Mouse (Mus musculus) kidney, adult 2 months (tissue): Measurements from ENCODE around the gene 1810046K07Rik.

Experiments
- CTCF ChIP-seq: fragments of 200-500 bp; conservative IDR thresholded peaks from 2 replicates; pipeline ENCODE4 v1.5.1; 2011; ENCODE audit warnings: low read depth, mild to moderate bottlenecking, control low read depth, low read length, moderate library complexity, mixed read lengths; ENCODE audit not compliant: insufficient read depth, insufficient read length
- POLR2A ChIP-seq: fragments of 200-500 bp; IDR thresholded peaks from one replicate; pipeline ENCODE4 v1.6.1; 2011; ENCODE audit warnings: low read depth, low read length, control low read depth

GRCm38 (mm10) chr9:51318246-51318645, 10.5 kb downstream of the 1810046K07Rik start:
- no peak for TF ChIP-seq POLR2A
- TF ChIP-seq CTCF = no peak
